Mouse (Mus musculus) C2C12 (cell line): Measurements from ENCODE around the gene Gpr162.

Experiments used
- CEBPB ChIP-seq: IDR thresholded peaks from one replicate; pipeline ENCODE4 v1.6.1; 2011; ENCODE audit warnings: low read depth, mild to moderate bottlenecking, control low read depth, moderate library complexity
- CTCF ChIP-seq: IDR thresholded peaks from one replicate; pipeline ENCODE4 v1.5.1; 2011; ENCODE audit not compliant: control insufficient read depth, insufficient read depth, insufficient read length
- FOSL1 ChIP-seq: IDR thresholded peaks from one replicate; pipeline ENCODE4 v1.8.0; 2011; ENCODE audit warnings: mild to moderate bottlenecking, low read length; ENCODE audit not compliant: poor library complexity, insufficient read depth, severe bottlenecking
- MAX ChIP-seq: IDR thresholded peaks from one replicate; pipeline ENCODE4 v1.6.1; 2011; ENCODE audit warnings: mild to moderate bottlenecking, control low read depth
- USF1 ChIP-seq: IDR thresholded peaks from one replicate; pipeline ENCODE4 v1.6.1; 2011; ENCODE audit warnings: low read depth, mild to moderate bottlenecking, control low read depth, moderate library complexity

GRCm38 (mm10) chr6:124839805-124840204 lies 24.0 kb downstream of the Gpr162 start:
- TF ChIP-seq FOSL1 (no peak), CTCF (no peak), USF1 (no peak), MAX (no peak), CEBPB (no peak)
